Mouse (Mus musculus): ENCODE data around the gene Rnf220. TPM values are rescaled to one million over a fixed set of nuclear protein-coding genes. Genes with fewer than 3 reads are reported as not detected.

Rnf220 gene
- polyA plus RNA-seq, 1 experiment from 2014 or later = 55.5 TPM

DNA sequence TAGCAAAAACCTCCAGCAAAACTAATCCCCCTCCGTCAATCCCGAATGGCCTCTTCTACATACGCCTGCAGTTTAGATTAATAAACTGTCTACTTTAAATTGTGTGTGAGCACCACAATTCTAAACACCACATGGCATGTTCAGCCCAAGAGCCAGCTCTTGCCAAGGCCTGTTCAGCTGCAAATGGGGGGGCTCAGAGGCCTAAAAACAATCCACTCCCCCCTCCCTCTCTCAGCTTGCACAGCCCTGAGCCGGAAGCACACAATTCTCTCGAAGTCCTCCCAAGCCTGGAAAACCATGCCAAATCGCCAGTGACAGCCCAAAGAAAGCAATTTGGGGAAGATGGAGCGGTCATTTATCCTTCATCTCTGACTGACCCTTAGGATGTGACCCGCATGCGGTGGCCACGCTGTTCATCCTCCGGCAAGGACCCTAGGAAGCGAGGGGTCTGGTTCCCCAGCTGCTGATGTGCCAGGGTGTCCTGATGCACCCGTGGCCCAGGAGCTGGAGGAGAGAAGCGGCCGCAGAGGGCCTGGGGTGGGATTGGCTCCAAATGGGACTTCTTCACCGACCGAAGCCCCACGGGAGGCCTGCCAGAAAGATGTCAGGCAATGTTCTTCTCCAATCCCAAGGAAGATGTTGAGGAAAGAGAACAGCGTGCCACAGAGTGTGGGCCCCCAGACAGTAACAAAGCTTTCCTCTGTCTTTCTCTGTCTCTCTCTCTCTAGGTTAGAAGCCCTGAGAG is 199.8 kb downstream of the Rnf220 start:
- no peak overlapping the region for H3K27ac ChIP-seq (ENCODE audit: low read depth, low read length)
- H3K9ac ChIP-seq (ENCODE audit: low read depth, low read length) = no peak overlapping the region
- 63% methylated on average over 19 of the region's 19 CpGs for whole genome bisulfite sequencing
- H3K4me2 ChIP-seq (replicated peaks; ENCODE audit: low read depth, low read length) = no peak overlapping the region
- H3K4me1 ChIP-seq (replicated peaks; ENCODE audit: control insufficient read depth, insufficient read depth, low read length) = 0 out of 2 replicates have a peak, but pooled peaks cover 5% of the 10 kb centered on the region
- ATAC-seq (ENCODE audit: low FRiP score) = no peak
- no peak for DNase-seq (ENCODE audit: low spot score)
- H3K9me3 ChIP-seq (ENCODE audit: control insufficient read depth, low read length) = no peaks in the 10 kb centered on the region
- no peak overlapping the region for H3K4me3 ChIP-seq (ENCODE audit: low read depth, low read length)
- no peaks in the 10 kb centered on the region for H3K36me3 ChIP-seq (ENCODE audit: control insufficient read depth, insufficient read depth, low read length)
- H3K27me3 ChIP-seq (ENCODE audit: control insufficient read depth, insufficient read depth, low read length) = peaks cover 5% of the 10 kb centered on the region

DNA sequence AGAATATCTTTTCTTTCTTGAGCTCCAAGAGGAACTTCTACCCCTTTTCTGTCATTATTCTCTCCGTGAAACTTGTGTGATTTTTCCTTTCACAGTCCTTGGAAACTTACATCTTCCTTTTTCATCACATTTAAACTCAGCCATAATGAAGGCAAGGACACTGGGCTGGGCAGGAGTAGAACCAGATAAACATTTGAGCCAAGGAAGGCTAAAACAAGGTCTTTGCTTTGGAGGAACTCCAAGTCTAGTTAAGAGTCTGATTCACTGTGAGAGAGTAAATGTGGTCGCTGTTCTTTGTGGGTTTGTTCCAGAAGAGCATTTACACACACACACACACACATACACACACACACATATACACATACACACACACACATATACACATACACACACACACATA is 205.2 kb downstream of the Rnf220 start:
- no peak overlapping the region for H3K4me3 ChIP-seq (ENCODE audit: low read depth, low read length)
- 94% methylated on average over 2 of the region's 2 CpGs for WGBS
- no peak overlapping the region for H3K27ac ChIP-seq (ENCODE audit: low read depth, low read length)
- no peaks in the 10 kb centered on the region for H3K36me3 ChIP-seq (ENCODE audit: control insufficient read depth, insufficient read depth, low read length)
- H3K4me2 ChIP-seq (replicated peaks; ENCODE audit: low read depth, low read length) = no peak overlapping the region
- no peak overlapping the region for H3K9ac ChIP-seq (ENCODE audit: low read depth, low read length)
- H3K9me3 ChIP-seq (ENCODE audit: control insufficient read depth, low read length) = no peaks in the 10 kb centered on the region
- no peak for DNase-seq (ENCODE audit: low spot score)
- ATAC-seq (ENCODE audit: low FRiP score) = no peak
- H3K27me3 ChIP-seq (ENCODE audit: control insufficient read depth, insufficient read depth, low read length) = no peaks in the 10 kb centered on the region
- peaks cover 2% of the 10 kb centered on the region; the same call in 1 of the 2 replicates for H3K4me1 ChIP-seq (replicated peaks; ENCODE audit: control insufficient read depth, insufficient read depth, low read length)

DNA sequence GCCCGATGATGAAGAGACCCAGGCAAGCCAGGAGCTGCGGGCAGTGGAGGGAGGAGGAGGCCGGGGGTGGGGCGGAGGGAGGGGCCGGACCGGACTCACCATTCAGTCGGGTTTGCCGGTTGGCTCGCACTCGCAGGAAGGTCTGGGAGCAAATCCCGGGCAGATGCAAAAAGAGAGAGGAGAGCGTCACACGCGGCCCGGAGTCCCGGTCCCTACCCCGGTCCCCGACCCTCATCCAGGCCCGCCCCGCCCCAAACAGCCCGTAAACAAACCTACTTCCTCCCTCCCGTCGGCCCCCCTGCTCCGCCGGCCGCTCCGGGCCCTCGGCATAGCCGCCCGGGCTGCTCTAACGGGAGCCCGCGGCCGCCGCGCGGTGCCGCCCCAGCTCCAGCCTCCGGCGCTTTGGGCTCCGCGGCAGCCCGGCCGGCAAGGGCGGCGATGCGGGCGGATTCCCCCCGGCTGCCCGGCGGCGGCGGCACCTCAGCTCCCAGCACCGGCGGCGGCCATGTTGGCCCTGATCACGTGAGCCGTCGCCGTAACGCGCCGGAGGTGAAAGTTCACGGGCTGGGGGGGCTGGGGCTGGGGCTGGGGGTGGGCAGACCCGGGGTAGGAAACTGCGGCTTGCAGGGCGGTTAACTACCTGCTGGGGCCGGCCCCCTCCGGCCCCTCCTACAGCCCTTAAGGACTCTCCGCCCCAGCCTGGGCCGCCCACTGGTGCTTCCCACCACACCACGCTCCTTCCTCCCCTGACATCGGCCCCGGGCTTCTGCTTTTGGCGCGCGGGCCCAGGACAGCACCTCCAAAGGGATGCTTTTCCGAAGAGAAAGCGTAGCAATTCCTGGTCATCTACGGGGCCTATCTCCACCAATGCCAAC is 207.7 kb downstream of the Rnf220 start:
- ATAC-seq (ENCODE audit: low FRiP score) (peak; percentile 86), DNase-seq (ENCODE audit: low spot score) (peak; percentile 80)
- H3K36me3 ChIP-seq (ENCODE audit: control insufficient read depth, insufficient read depth, low read length) = peaks cover 6% of the 10 kb centered on the region; the same call in 1 of the 2 replicates
- H3K4me3 ChIP-seq (ENCODE audit: low read depth, low read length) = peak overlapping the region; percentile 81
- under 1% methylated on average over 53 of the region's 80 CpGs for WGBS
- H3K9ac ChIP-seq (ENCODE audit: low read depth, low read length) = peak overlapping the region; percentile 83
- peak overlapping the region; percentile 59 for H3K4me2 ChIP-seq (replicated peaks; ENCODE audit: low read depth, low read length)
- H3K27ac ChIP-seq (ENCODE audit: low read depth, low read length) = peak overlapping the region; percentile 97
- H3K27me3 ChIP-seq (ENCODE audit: control insufficient read depth, insufficient read depth, low read length) = no peaks in the 10 kb centered on the region
- H3K9me3 ChIP-seq (ENCODE audit: control insufficient read depth, low read length) = no peaks in the 10 kb centered on the region
- peaks cover 2% of the 10 kb centered on the region; the same call in 1 of the 2 replicates for H3K4me1 ChIP-seq (replicated peaks; ENCODE audit: control insufficient read depth, insufficient read depth, low read length)

DNA sequence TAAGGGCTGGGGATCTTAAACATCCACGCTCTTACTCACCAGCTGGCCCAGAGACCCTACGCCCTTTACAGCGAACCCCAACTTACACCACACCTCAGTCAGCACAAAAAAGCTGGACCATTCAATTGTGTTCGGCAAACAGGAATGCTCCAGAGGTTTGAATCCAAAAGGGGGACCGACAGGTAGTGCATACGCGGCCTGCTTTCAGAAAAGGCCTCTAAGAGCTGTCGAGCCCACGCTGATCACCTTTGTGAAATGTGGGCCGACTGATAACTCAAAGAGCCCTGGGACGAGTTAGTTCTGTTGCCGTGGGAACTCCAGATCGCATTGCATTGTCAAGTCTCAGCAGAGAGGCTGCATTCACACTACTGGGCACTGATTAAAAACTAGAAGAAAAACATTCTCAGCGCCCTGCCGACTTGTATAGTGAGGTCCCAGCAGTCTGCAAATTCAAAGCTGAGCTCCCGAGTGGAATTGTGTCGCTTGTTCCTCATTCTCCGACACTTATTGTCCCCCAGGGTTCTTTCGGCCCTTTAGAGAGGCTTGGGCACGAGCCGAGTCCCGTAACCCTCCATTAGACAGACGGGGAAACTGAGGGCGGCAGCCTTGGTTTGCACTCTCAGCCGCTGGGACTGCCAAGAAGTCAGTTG is 208.4 kb downstream of the Rnf220 start:
- Histone ChIP-seq H3K9ac (ENCODE audit: low read depth, low read length) (peak overlapping the region; percentile 83), H3K9me3 (ENCODE audit: control insufficient read depth, low read length) (no peaks in the 10 kb centered on the region), H3K27ac (ENCODE audit: low read depth, low read length) (peak overlapping the region; percentile 97), H3K27me3 (ENCODE audit: control insufficient read depth, insufficient read depth, low read length) (no peaks in the 10 kb centered on the region), H3K36me3 (ENCODE audit: control insufficient read depth, insufficient read depth, low read length) (peaks cover 6% of the 10 kb centered on the region; the same call in 1 of the 2 replicates), H3K4me2 (replicated peaks; ENCODE audit: low read depth, low read length) (peak overlapping the region; percentile 59), H3K4me1 (replicated peaks; ENCODE audit: control insufficient read depth, insufficient read depth, low read length) (peaks cover 8% of the 10 kb centered on the region), H3K4me3 (ENCODE audit: low read depth, low read length) (peak overlapping the region; percentile 81)
- DNase-seq (ENCODE audit: low spot score) (no peak), ATAC-seq (ENCODE audit: low FRiP score) (no peak)
- WGBS = 25% methylated on average over 25 of the region's 25 CpGs

DNA sequence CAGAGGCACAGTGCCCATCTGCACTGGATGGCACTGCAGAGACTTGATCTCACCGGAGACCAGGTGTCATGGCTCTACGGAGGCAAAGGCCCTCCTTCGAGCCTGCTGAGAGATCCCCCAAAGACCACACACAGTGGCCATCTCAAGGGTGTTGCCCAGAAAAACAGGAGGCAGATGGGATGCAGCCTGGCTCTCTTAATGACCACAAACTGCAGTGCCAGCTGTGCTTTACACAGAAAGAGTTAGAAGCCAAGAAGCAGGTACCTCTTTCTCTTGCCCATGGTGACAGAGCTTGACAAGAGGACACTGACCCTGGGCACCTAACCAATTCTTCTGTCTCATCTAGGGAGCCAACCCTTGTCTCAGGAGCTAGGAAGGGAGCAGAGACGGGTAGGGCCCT is 212.5 kb downstream of the Rnf220 start:
- H3K9me3 ChIP-seq (ENCODE audit: control insufficient read depth, low read length) = no peaks in the 10 kb centered on the region
- H3K9ac ChIP-seq (ENCODE audit: low read depth, low read length) = no peak overlapping the region
- ATAC-seq (ENCODE audit: low FRiP score) (no peak), DNase-seq (ENCODE audit: low spot score) (no peak)
- no peaks in the 10 kb centered on the region for H3K27me3 ChIP-seq (ENCODE audit: control insufficient read depth, insufficient read depth, low read length)
- H3K27ac ChIP-seq (ENCODE audit: low read depth, low read length) = peak overlapping the region; percentile 55
- peaks cover 13% of the 10 kb centered on the region for H3K4me1 ChIP-seq (replicated peaks; ENCODE audit: control insufficient read depth, insufficient read depth, low read length)
- no peak overlapping the region for H3K4me2 ChIP-seq (replicated peaks; ENCODE audit: low read depth, low read length)
- no peak overlapping the region for H3K4me3 ChIP-seq (ENCODE audit: low read depth, low read length)
- H3K36me3 ChIP-seq (ENCODE audit: control insufficient read depth, insufficient read depth, low read length) = peaks cover 6% of the 10 kb centered on the region; the same call in 1 of the 2 replicates
- 43% methylated on average over 4 of the region's 4 CpGs for WGBS

DNA sequence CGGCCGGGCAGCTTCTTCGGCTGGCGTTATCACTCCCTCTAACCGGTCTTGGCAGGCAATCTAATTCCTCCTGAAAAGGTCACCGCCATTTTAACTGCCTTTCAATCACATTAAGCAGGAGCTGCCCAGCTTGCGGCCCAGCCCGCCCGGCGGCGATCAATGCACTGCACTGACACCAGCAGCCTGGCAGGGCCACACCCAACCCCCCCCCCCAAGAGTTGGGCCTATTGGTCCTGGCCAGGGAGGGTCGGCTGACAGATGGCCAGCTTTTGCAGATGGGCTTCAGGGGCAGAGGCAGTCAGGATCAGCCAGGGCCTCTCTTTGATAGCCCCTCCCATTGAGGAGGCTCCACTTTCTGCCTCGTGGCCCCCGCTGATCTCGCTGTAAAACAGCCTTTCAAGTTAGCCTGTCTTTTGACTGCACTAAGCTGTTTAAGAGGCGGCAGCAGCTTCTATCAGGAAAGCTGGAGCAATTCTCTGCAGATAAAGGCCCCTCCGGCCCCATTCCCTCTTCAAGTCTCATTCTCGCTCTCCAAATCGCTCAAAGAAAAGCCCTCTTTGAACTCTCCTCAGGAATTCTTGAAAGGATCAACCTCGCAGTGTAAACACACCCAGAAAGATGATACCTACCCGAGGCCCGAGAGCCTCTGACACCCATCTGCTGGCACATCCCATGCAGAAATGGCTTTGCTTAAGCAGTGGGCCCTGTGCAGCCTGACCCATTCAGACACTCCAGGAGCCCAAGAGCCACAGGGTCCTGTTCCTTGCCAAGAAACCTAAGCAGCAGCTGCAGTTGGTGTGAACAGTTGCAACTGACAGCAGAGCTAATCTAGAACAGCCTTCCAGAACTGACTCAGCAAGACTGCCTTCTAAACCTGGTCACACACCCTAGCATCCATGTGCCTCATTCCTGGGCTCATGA is 213.3 kb downstream of the Rnf220 start:
- Histone ChIP-seq H3K9ac (ENCODE audit: low read depth, low read length) (no peak overlapping the region), H3K9me3 (ENCODE audit: control insufficient read depth, low read length) (no peaks in the 10 kb centered on the region), H3K4me1 (replicated peaks; ENCODE audit: control insufficient read depth, insufficient read depth, low read length) (peaks cover 13% of the 10 kb centered on the region), H3K4me3 (ENCODE audit: low read depth, low read length) (no peak overlapping the region), H3K4me2 (replicated peaks; ENCODE audit: low read depth, low read length) (no peak overlapping the region; the same call in 1 of the 2 replicates), H3K27me3 (ENCODE audit: control insufficient read depth, insufficient read depth, low read length) (no peaks in the 10 kb centered on the region), H3K36me3 (ENCODE audit: control insufficient read depth, insufficient read depth, low read length) (peaks cover 6% of the 10 kb centered on the region; the same call in 1 of the 2 replicates), H3K27ac (ENCODE audit: low read depth, low read length) (peak overlapping the region; percentile 55)
- 28% methylated on average over 22 of the region's 22 CpGs for WGBS
- ATAC-seq (ENCODE audit: low FRiP score) (peak; percentile 78), DNase-seq (ENCODE audit: low spot score) (peak; percentile 61)

DNA sequence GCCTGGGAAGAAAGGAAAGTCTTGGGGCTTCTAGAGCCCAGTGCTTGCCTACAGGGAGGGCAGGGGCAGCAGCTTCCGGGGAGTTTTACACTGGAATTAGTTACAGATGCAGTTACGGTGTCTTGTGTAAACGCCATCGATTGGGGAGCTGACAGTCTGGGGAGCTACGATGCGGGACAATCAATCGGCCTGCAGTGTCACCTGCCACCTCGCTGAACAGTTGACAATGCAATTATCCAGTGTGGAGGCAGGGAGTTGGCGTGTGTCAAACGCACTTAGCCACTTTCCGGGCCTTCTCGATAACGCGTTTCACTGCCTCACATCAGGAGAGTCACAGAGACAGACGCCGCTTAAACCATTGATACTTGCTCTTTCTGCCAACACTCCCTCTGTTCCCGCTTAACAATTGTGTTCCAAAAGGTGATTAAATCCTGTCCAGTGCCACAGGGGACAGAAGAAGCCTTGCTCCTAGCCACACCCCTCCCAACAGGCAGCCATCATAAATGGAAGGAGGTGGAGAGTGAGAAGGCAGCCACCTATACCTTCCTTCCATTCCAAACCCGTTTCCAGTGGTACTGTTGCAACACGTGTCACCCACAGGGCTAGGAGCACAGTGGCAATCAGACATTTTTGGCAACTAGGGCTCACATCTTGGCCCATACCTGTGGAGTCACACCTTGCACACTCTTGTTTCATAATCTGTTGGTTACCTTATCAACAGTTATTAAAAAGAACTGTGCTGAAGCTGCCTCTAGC is 215.6 kb downstream of the Rnf220 start:
- Histone ChIP-seq H3K36me3 (ENCODE audit: control insufficient read depth, insufficient read depth, low read length) (peaks cover 18% of the 10 kb centered on the region), H3K4me1 (replicated peaks; ENCODE audit: control insufficient read depth, insufficient read depth, low read length) (peaks cover 14% of the 10 kb centered on the region), H3K4me3 (ENCODE audit: low read depth, low read length) (no peak overlapping the region), H3K4me2 (replicated peaks; ENCODE audit: low read depth, low read length) (no peak overlapping the region), H3K27ac (ENCODE audit: low read depth, low read length) (peak overlapping the region; percentile 7; the same call in 1 of the 2 replicates), H3K9me3 (ENCODE audit: control insufficient read depth, low read length) (no peaks in the 10 kb centered on the region), H3K9ac (ENCODE audit: low read depth, low read length) (no peak overlapping the region), H3K27me3 (ENCODE audit: control insufficient read depth, insufficient read depth, low read length) (no peaks in the 10 kb centered on the region)
- 70% methylated on average over 19 of the region's 19 CpGs for WGBS
- DNase-seq (ENCODE audit: low spot score) (no peak), ATAC-seq (ENCODE audit: low FRiP score) (no peak)

Measured in hindbrain, embryonic 11.5 days (tissue).